Mouse (Mus musculus) megakaryocyte, embryonic 14.5 days (primary cell): ENCODE data around the gene Slc52a3.

Source experiments
- FLI1 ChIP-seq: IDR thresholded peaks from 2 replicates; pipeline ENCODE4 v1.6.1; 2012; ENCODE audit warnings: low read length, inconsistent platforms, mixed read lengths
- GATA1 ChIP-seq: IDR thresholded peaks from 3 replicates; pipeline ENCODE4 v1.6.1; 2012; ENCODE audit warnings: mixed read lengths, low read length, inconsistent platforms, borderline replicate concordance

GRCm38 (mm10) chr2:152030986-152031385, 34.7 kb downstream of the Slc52a3 start:
- no peak for TF ChIP-seq GATA1
- no peak for TF ChIP-seq FLI1
